Mouse (Mus musculus): Measurements from ENCODE around the gene Gskip.

The Gskip gene

GRCm38 (mm10) chr12:105722657-105723056, 38.0 kb downstream of the Gskip start:
- DNase-seq (ENCODE audit: low read depth): peak; percentile 79

GRCm38 (mm10) chr12:105724616-105725015, 40.0 kb downstream of the Gskip start:
- DNase-seq (ENCODE audit: low read depth): no peak

- DNase-seq (ENCODE audit: low read depth): no peak
These were observed 41.1 kb downstream of the Gskip start for GRCm38 (mm10) chr12:105725736-105726135.

GRCm38 (mm10) chr12:105727268-105727667, 42.6 kb downstream of the Gskip start:
- no peak for DNase-seq (ENCODE audit: low read depth)

- peak; percentile 71 for DNase-seq (ENCODE audit: low read depth)
These were observed 43.3 kb downstream of the Gskip start for GRCm38 (mm10) chr12:105727964-105728363.

GRCm38 (mm10) chr12:105730851-105731460, 46.3 kb downstream of the Gskip start:
- DNase-seq (ENCODE audit: low read depth): no peak

GRCm38 (mm10) chr12:105733370-105734159, 48.9 kb downstream of the Gskip start:
- DNase-seq (ENCODE audit: low read depth): no peak

GRCm38 (mm10) chr12:105735226-105735888, 50.7 kb downstream of the Gskip start:
- no peak for DNase-seq (ENCODE audit: low read depth)

GRCm38 (mm10) chr12:105735889-105736251, 51.2 kb downstream of the Gskip start:
- no peak for DNase-seq (ENCODE audit: low read depth)

- no peak for DNase-seq (ENCODE audit: low read depth)
These were observed 53.9 kb downstream of the Gskip start for GRCm38 (mm10) chr12:105738316-105739096.

- DNase-seq (ENCODE audit: low read depth): no peak
These were observed 55.0 kb downstream of the Gskip start for GRCm38 (mm10) chr12:105739656-105740055.

- DNase-seq (ENCODE audit: low read depth): no peak
These were observed 63.5 kb downstream of the Gskip start for GRCm38 (mm10) chr12:105748114-105748513.
